Mouse (Mus musculus) heart, adult 2 months (tissue): ENCODE results near the gene Schip1.

Experiments used
- CTCF ChIP-seq: fragments of 200-600 bp; IDR thresholded peaks from 2 replicates; pipeline ENCODE4 v1.8.1; 2022; ENCODE audit warnings: antibody characterized with exemption, mild to moderate bottlenecking, moderate library complexity
- EP300 ChIP-seq: fragments of 200-500 bp; IDR thresholded peaks from 2 replicates; pipeline ENCODE4 v1.6.1; 2011; ENCODE audit warnings: low read depth, low read length, control low read depth; ENCODE audit not compliant: insufficient read depth
- POLR2A ChIP-seq: fragments of 200-500 bp; IDR thresholded peaks from 2 replicates; pipeline ENCODE4 v1.6.1; 2011; ENCODE audit warnings: mild to moderate bottlenecking, low read depth, low read length, control low read depth; ENCODE audit not compliant: insufficient read depth

DNA sequence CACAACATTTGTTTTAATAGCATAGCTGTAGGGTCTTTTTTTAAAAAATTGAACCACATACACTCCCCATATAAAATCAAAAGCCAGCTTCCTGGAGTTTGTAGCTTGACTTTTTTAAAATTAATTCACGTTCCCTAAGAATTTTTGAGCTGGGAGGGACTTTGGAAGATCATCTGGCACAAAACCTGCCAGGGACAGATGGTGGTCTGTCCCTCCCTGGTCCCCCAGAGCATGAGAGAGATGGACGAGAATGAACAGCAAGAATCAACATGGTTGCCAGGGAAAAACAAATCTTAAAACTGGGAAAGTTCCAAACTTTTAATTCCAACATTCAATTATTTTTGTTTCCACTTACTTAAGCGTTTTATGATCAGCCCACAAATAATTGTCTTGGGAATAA lies 334.1 kb downstream of the Schip1 start:
- TF ChIP-seq CTCF = no peak
- no peak for TF ChIP-seq POLR2A
- no peak for TF ChIP-seq EP300
